Mouse (Mus musculus) small intestine, adult 2 months (tissue): Measurements from ENCODE around the gene Cd209a. TPM values are rescaled to one million over a fixed set of nuclear protein-coding genes. Genes with fewer than 3 reads are reported as not detected.
"Not testable (repeated sequence)": the region's sequence is repeated elsewhere in the genome, so short reads cannot be mapped to it uniquely, and the experiment has no call there.

Experiments
- H3K27ac ChIP-seq: fragments of 200-500 bp; 2 replicates; pipeline ENCODE4 v1.5.1; 2012; ENCODE audit warnings: low read depth, low read length, control low read depth, inconsistent platforms; ENCODE audit not compliant: insufficient read depth
- H3K27me3 ChIP-seq: fragments of 200-500 bp; 2 replicates; pipeline ENCODE4 v1.6.1; 2012; ENCODE audit warnings: mild to moderate bottlenecking, moderate library complexity, low read length, inconsistent platforms; ENCODE audit not compliant: control insufficient read depth, insufficient read depth
- H3K36me3 ChIP-seq: fragments of 200-500 bp; 2 replicates; pipeline ENCODE4 v1.6.1; 2012; ENCODE audit warnings: mild to moderate bottlenecking, low read length, control low read depth, inconsistent platforms; ENCODE audit not compliant: control insufficient read depth, insufficient read depth
- H3K4me1 ChIP-seq: fragments of 200-500 bp; 2 replicates; pipeline ENCODE4 v1.6.1; 2012; ENCODE audit warnings: low read length, inconsistent platforms, mixed read lengths; ENCODE audit not compliant: control insufficient read depth, insufficient read depth, insufficient read length
- H3K4me3 ChIP-seq: fragments of 200-500 bp; 2 replicates; pipeline ENCODE4 v1.5.1; 2012; ENCODE audit warnings: low read depth, mild to moderate bottlenecking, control low read depth, inconsistent platforms, low read length, moderate library complexity
- CTCF ChIP-seq: fragments of 200-500 bp; IDR thresholded peaks from 2 replicates; pipeline ENCODE4 v1.5.1; 2012; ENCODE audit warnings: low read depth, mild to moderate bottlenecking, control low read depth, inconsistent platforms, low read length, moderate library complexity, mixed read lengths; ENCODE audit not compliant: insufficient replicate concordance, insufficient read length; ENCODE audit errors: extremely low read depth
- POLR2A ChIP-seq: fragments of 200-500 bp; IDR thresholded peaks from 2 replicates; pipeline ENCODE4 v1.6.1; 2012; ENCODE audit warnings: low read depth, mild to moderate bottlenecking, control low read depth, inconsistent platforms, low read length, moderate library complexity
- WGBS: fragments of 180-500 bp; shearing (Covaris S2); methylation state at CpG from one replicate; pipeline ENCODE4 v1.1.7; 2018; 5-methylcytosine and 5-hydroxymethylcytosine counted together
- polyA plus RNA-seq: library from polyadenylated mRNA; depleted of rRNA; stranded (reverse); fragments of >200 nt; gene quantifications from 2 replicates; pipeline ENCODE4 v1.2.3, GENCODE M21; 2012; rRNA removed

The Cd209a gene
- 0.46 and 0.91 TPM in 2 replicates for polyA plus RNA-seq

DNA sequence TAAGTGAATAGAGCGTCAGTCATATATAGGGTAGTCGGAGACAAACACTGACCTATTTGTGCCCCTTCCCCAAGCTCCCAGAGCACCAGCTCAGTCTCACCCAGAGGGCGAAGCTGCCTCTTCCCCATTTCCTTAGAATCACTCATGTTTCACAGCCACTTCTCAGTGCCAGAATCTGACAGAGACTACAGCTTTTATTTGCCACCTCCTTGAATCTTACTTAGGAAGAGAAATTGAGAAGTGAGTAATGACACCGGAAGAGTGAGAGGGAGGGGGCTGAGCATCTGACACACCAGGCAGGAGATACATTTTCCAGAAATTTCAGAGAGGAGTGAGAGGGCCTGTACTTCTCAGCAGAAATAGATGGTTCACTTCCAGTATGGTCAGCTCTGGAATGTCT lies at the start of gene Cd209a:
Cd209a (minus strand) TSS at position 224 of the 400 bp plus-strand sequence.
- Histone ChIP-seq H3K27ac (no peak within 1 kb of the TSS), H3K36me3 (no peaks in the 10 kb centered on the region), H3K4me3 (no peak within 1 kb of the TSS), H3K4me1 (no peaks in the 10 kb centered on the region), H3K27me3 (no peaks in the 10 kb centered on the region)
- no peak for TF ChIP-seq POLR2A
- no peak for TF ChIP-seq CTCF
- 85% methylated on average over 4 of the region's 4 CpGs for WGBS

DNA sequence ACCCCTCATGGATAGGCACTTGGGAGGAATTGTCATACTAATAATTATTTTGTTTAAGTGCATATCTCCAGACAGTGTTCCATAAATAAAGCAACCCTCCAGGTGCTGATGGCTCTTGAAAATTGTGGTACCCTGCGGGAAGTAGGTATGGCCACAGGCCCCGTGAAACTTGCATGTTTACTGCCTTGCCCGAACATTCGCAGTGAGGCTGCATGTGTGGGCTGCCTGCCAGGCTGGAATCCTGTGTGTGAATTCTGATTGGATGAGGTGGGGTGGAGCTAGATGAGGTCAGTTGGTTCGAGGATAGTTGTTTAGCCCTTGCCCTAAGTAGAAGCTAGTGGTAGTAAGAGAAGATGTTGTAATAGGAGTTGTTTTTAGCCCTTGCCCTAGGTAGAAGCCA lies 19.9 kb upstream of the Cd209a start:
- WGBS: 70% methylated on average over 5 of the region's 5 CpGs
- not testable (repeated sequence) for H3K27ac ChIP-seq, H3K4me1 ChIP-seq, H3K4me3 ChIP-seq, H3K27me3 ChIP-seq, H3K36me3 ChIP-seq

DNA sequence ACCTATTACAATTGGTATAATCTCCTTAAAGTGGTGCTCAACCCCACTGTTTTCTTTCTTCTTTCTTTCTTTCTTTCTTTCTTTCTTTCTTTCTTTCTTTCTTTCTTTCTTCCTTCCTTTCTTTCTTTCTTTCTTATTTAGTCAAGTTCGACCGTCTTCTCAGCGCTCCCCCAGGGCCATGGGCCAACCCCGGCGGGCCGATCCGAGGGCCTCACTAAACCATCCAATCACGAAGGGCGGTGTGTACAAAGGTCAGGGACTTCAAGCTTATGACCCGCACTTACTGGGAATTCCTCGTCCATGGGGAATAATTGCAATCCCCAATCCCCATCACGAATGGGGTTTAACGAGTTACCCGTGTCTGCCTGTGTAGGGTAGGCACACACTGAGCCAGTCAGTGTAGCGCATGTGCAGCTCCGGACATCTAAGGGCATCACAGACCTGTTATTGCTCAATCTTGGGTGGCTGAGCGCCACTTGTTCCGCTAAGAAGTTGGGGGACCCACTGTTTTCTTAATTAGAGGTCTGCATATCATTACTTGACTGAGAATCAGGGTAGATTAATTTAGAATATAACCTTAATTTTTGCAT lies 5.6 kb upstream of the Cd209a start:
- WGBS: 75% methylated on average over 18 of the region's 18 CpGs
- TF ChIP-seq CTCF: no peak
- TF ChIP-seq POLR2A: no peak

DNA sequence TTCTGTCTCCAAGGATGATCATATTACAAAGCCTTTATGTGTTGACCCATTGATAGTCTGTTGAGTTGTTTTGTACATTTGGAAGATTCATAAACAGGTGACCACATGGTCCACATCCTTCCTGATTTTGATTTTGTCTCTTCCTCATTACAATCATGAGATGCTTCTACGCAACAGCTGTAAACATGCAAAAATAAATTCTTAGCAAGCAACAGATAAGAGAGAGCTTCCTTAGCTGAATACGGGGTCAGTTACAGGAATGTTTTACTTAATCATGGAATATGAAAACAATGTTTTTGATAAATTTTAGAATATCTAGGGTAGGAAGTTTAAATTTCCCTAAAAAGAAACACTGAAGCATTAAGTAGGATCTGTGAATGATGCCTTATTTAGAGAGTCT lies 11.8 kb downstream of the Cd209a start:
- Histone ChIP-seq H3K27ac (no peak overlapping the region), H3K36me3 (no peaks in the 10 kb centered on the region), H3K4me3 (no peak overlapping the region), H3K4me1 (no peaks in the 10 kb centered on the region), H3K27me3 (no peaks in the 10 kb centered on the region)
- TF ChIP-seq POLR2A: no peak
- TF ChIP-seq CTCF: no peak
- 82% methylated on average over 2 of the region's 2 CpGs for WGBS

More for the DNA sequence above, 5.6 kb upstream of the Cd209a start:
- H3K4me3 ChIP-seq: no peak overlapping the region
- no peaks in the 10 kb centered on the region for H3K36me3 ChIP-seq
- no peaks in the 10 kb centered on the region for H3K27me3 ChIP-seq
- H3K27ac ChIP-seq: no peak overlapping the region
- H3K4me1 ChIP-seq: no peaks in the 10 kb centered on the region

DNA sequence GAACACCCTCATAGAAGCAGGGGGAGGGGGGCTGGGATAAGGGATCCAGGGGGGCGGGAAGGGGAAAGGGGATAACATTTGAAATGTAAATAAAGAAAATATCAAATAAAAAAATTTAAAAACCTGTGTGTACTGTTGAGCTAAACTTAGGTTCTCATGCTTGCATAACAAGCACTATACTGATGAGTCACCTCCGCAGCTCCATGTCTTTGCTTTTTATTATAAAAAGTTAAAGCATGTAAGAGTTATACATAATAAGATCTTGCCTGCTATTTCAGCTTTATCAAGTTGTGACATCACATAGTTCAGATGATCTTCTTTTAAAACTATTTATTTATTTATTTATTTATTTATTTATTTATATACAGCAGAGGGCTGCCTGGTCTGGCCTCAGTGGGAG lies 13.2 kb downstream of the Cd209a start:
- Histone ChIP-seq H3K4me1 (no peaks in the 10 kb centered on the region), H3K27ac (no peak overlapping the region), H3K27me3 (no peaks in the 10 kb centered on the region), H3K4me3 (no peak overlapping the region), H3K36me3 (no peaks in the 10 kb centered on the region)
- no peak for TF ChIP-seq POLR2A
- TF ChIP-seq CTCF: no peak
- WGBS: 94% methylated on average over 2 of the region's 2 CpGs

DNA sequence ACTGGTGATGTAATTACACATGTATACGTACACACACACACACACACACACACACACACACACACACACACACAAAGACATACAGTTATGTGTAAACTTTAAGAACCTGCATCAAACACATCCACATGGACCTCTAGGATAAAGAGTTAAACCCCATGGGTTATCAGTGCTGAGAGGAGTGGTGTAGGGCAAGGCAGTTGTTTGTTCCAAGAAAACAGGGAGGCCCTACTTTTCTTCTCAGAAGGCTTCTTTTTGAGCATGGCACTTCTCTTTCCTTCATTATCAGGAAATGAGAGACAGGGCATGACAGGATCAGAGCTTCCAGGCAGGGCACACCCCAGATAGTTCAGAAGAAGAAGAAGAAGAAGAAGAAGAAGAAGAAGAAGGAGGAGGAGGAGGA lies 14.7 kb downstream of the Cd209a start:
- Histone ChIP-seq H3K27ac (no peak overlapping the region), H3K36me3 (no peaks in the 10 kb centered on the region), H3K4me3 (no peak overlapping the region), H3K27me3 (no peaks in the 10 kb centered on the region), H3K4me1 (no peaks in the 10 kb centered on the region)
- 53% methylated on average over 1 of the region's 1 CpGs for WGBS
- TF ChIP-seq POLR2A: no peak
- TF ChIP-seq CTCF: no peak

DNA sequence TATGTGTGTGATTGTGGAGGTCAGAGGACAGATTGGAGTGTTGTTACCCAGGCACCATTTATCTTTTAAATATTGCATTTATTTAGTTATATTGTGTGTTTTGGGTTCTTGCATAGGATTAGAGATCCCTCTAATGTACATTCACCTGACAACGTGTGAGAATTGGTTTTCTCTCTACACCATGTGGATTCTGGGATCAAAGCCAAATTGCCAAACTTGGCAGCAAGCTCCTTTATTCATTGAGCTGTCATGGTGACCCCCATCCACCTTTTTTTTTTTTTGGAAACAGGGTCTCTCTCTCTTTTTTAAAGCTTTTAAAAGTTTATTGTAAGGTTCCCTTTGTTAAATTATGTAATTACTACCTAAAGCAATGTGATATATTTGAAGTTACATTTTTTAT lies 27.7 kb downstream of the Cd209a start:
- H3K4me1 ChIP-seq: no peaks in the 10 kb centered on the region
- no peaks in the 10 kb centered on the region for H3K27me3 ChIP-seq
- H3K27ac ChIP-seq: no peak overlapping the region
- no peak for TF ChIP-seq CTCF
- TF ChIP-seq POLR2A: no peak
- no peaks in the 10 kb centered on the region for H3K36me3 ChIP-seq
- no peak overlapping the region for H3K4me3 ChIP-seq
- 11% methylated on average over 1 of the region's 1 CpGs for WGBS

DNA sequence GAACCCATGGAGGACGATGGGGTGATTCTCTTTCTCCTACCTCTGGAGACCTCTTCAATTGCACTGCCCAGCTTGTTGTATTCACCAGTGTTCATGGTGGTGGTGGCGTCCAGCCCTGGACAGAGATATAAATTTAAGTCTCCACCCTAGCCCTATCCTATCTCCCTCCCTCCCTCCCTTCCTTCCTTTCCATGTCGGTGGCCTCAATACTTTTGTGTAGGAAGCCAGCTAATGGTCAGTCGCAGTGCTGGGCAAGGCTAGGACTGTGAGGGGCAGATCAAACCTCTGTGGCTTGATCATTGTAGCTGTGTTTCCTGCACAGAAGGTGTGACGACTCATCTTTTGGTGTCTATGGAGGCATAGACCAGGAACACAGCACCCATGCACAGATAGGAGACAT lies 28.2 kb downstream of the Cd209a start, which contains the start of gene Clec4g:
Clec4g (minus strand) TSS at position 101 of the 400 bp plus-strand sequence.
- Histone ChIP-seq H3K27ac (no peak within 1 kb of the TSS), H3K4me1 (no peaks in the 10 kb centered on the region), H3K36me3 (no peaks in the 10 kb centered on the region), H3K4me3 (no peak within 1 kb of the TSS), H3K27me3 (no peaks in the 10 kb centered on the region)
- no peak for TF ChIP-seq CTCF
- TF ChIP-seq POLR2A: no peak
- WGBS: 69% methylated on average over 5 of the region's 5 CpGs
